Mouse (Mus musculus): ENCODE results near the gene Mreg.

The Mreg gene

DNA sequence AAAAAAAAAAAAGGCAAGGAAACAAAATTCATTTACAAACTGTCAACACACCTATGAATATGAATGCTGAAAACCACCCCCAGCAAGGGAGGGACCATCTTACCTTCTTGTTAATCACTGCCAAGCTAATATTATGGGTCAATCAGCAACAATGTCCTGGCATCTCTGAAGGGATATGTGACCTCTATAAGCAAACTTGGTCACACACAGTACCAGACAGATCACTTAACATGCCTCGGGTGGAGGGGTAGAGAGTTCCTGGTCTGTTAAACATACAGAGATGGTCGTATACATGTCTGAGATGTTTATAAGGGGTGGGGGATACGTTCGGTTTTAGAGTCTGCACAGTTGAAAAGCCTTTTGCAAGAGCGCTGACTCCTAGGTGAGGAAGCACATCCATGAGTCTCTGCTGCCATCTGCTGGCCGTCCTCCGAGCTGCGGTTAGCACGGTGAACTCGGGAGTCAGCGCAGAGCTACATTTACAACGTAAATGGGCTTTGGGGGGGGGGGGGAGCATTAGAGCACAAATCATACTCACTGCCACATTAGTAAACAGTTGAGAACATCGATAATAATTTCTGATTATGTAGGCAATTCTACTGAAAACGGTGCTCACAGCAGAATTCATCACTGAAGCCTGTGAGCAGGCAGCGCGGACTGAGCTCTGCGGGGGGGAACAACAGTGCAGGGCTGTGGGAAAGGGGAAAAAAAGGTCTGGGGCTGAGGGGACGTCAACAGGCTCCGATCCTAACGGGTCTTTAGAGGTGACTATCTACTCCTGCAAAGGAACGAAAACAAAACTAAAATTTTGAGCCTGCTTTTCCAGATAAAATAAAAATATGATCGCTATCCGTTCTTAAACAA, 88.4 kb downstream of the Mreg start:
- DNase-seq (ENCODE audit: low read depth): peak; percentile 65

GRCm38 (mm10) chr1:72121608-72122185, 90.4 kb downstream of the Mreg start:
- no peak for DNase-seq (ENCODE audit: low read depth)

DNA sequence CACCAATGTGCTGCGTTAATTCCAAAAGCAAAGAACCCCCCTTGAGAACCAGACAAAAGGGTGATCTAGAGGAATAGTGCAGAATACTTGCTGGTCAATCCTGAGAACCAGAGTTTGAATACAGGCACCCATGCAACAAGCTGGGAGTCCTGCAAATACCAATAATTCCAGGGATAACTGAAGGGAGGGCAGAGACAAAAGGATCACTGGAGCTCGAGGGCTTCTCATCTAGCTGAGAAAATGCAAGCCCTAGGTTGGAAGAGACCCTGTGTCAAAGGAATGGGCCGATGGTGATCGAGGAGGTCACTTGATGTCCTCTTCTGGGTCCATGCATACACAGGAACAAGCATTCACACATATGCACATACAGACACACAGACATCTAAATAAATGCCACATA, 92.1 kb downstream of the Mreg start:
- no peak for DNase-seq (ENCODE audit: low read depth)

DNA sequence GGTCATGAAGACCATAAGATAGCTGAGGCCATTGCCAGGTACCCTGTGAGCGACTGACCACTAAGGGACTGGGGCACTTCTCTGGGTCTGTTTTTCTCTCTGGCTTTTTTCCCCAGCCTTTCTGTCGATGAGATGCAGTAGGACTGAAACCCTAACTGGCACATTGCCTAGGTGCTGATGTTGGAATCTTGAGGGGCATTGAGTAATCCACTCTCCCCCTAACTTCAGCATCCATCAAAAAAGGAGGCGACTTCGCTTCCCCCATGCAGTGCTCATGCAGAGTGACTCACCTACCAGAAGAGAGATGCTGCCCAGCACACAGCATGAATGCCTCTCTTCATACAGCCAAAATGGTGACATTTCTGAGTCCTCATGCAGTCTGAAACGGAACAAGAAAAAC, 97.9 kb downstream of the Mreg start:
- DNase-seq (ENCODE audit: low read depth): no peak

Data from induced T-regulatory cell, adult 2 months (primary cell).